Mouse (Mus musculus): ENCODE results near the gene Gm11027. TPM values are rescaled to one million over a fixed set of nuclear protein-coding genes. Genes with fewer than 3 reads are reported as not detected.
A peak's percentile ranks its signal among the peaks of the same experiment; 100 is the strongest.

Gm11027 gene
- polyA plus RNA-seq, 1 experiment from 2014 or later: not detected

- DNase-seq (ENCODE audit: low read depth, low spot score) (no peak), ATAC-seq (no peak)
- no peak for TF ChIP-seq CTCF (IDR thresholded peaks at IDR 0.05)
- in situ Hi-C loops (cut with MboI; ENCODE audit: low pct_unique_long_range_greater_than_20kb): no loop called here
- ChIA-PET CTCF (interaction anchor here (2.0 kb wide), 1 partner anchor 16 kb away, joined by 7 read pairs; the partner anchor contains the start of gene Wdr60), POLR2A (no interaction called here)
- H3K27me3 ChIP-seq: no peaks in the 10 kb centered on the region
These were observed 4.0 kb downstream of the Gm11027 start for GRCm38 (mm10) chr12:116279181-116279580.

GRCm38 (mm10) chr12:116280149-116280652 is 5.0 kb downstream of the Gm11027 start:
- peak; percentile 5 for ATAC-seq
- in situ Hi-C loops (cut with MboI; ENCODE audit: low pct_unique_long_range_greater_than_20kb): loop anchor here (5.0 kb wide), 1 partner anchor 127 kb away; the partner anchor contains the start of gene Ncapg2
- CTCF ChIA-PET: interaction anchor here (0.8 to 2.0 kb wide), 2 partner anchors 17 to 22 kb away, joined by 3 to 7 read pairs; partner anchors contain the start of gene Wdr60
- TF ChIP-seq CTCF (IDR thresholded peaks at IDR 0.05): no peak
- H3K27me3 ChIP-seq: no peaks in the 10 kb centered on the region
- DNase-seq (ENCODE audit: low read depth, low spot score): no peak
- POLR2A ChIA-PET: interaction anchor here (0.7 kb wide), 1 partner anchor 54 kb away, joined by 5 read pairs; no protein-coding TSS in a partner anchor

GRCm38 (mm10) chr12:116280653-116281364 is 5.6 kb downstream of the Gm11027 start, which contains the start of gene Esyt2:
TSS of gene Esyt2 (plus strand) at chr12:116281196.
- ATAC-seq: peak; percentile 89
- in situ Hi-C loops (cut with MboI; ENCODE audit: low pct_unique_long_range_greater_than_20kb): loop anchor here (5.0 kb wide), 1 partner anchor 126 kb away; the partner anchor contains the start of gene Ncapg2
- CTCF ChIA-PET: interaction anchor here (0.8 kb wide), 1 partner anchor 22 kb away, joined by 3 read pairs; no protein-coding TSS in a partner anchor

GRCm38 (mm10) chr12:116281427-116282281 is 6.5 kb downstream of the Gm11027 start:
- H3K27me3 ChIP-seq: no peaks in the 10 kb centered on the region
- DNase-seq (ENCODE audit: low read depth, low spot score) (no peak), ATAC-seq (peak; percentile 42)
- ChIA-PET POLR2A (no interaction called here), CTCF (no interaction called here)
- in situ Hi-C loops (cut with MboI; ENCODE audit: low pct_unique_long_range_greater_than_20kb): loop anchor here (5.0 kb wide), 1 partner anchor 126 kb away; the partner anchor contains the start of gene Ncapg2
- no peak for TF ChIP-seq CTCF (IDR thresholded peaks at IDR 0.05)

More at GRCm38 (mm10) chr12:116280653-116281364, 5.6 kb downstream of the Gm11027 start, which contains the start of gene Esyt2:
- POLR2A ChIA-PET: no interaction called here
- TF ChIP-seq CTCF (IDR thresholded peaks at IDR 0.05): no peak
- peak; percentile 95 for DNase-seq (ENCODE audit: low read depth, low spot score)
- no peaks in the 10 kb centered on the region for H3K27me3 ChIP-seq

GRCm38 (mm10) chr12:116282856-116283255 is 7.7 kb downstream of the Gm11027 start:
- ATAC-seq (no peak), DNase-seq (ENCODE audit: low read depth, low spot score) (no peak)
- ChIA-PET POLR2A (no interaction called here), CTCF (interaction anchor here (1.0 to 2.0 kb wide), 3 partner anchors 10 to 152 kb away, joined by 3 to 8 read pairs (median 3); no protein-coding TSS in a partner anchor)
- H3K27me3 ChIP-seq: no peaks in the 10 kb centered on the region
- no peak for TF ChIP-seq CTCF (IDR thresholded peaks at IDR 0.05)
- in situ Hi-C loops (cut with MboI; ENCODE audit: low pct_unique_long_range_greater_than_20kb): loop anchor here (5.0 kb wide), 1 partner anchor 124 kb away; the partner anchor contains the start of gene Ncapg2

GRCm38 (mm10) chr12:116283511-116283910 is 8.3 kb downstream of the Gm11027 start:
- POLR2A ChIA-PET: no interaction called here
- in situ Hi-C loops (cut with MboI; ENCODE audit: low pct_unique_long_range_greater_than_20kb): loop anchor here (5.0 kb wide), 1 partner anchor 124 kb away; the partner anchor contains the start of gene Ncapg2
- TF ChIP-seq CTCF (IDR thresholded peaks at IDR 0.05): no peak
- no peak for ATAC-seq
- CTCF ChIA-PET: interaction anchor here (0.8 to 2.0 kb wide), 3 partner anchors 10 to 151 kb away, joined by 3 to 8 read pairs (median 3); no protein-coding TSS in a partner anchor
- H3K27me3 ChIP-seq: no peaks in the 10 kb centered on the region
- no peak for DNase-seq (ENCODE audit: low read depth, low spot score)

- DNase-seq (ENCODE audit: low read depth, low spot score) (no peak), ATAC-seq (no peak)
- in situ Hi-C loops (cut with MboI; ENCODE audit: low pct_unique_long_range_greater_than_20kb): no loop called here
- TF ChIP-seq CTCF (IDR thresholded peaks at IDR 0.05): no peak
- H3K27me3 ChIP-seq: no peaks in the 10 kb centered on the region
- CTCF ChIA-PET: interaction anchor here (1.0 to 1.7 kb wide), 2 partner anchors 9 to 43 kb away, joined by 3 to 8 read pairs; no protein-coding TSS in a partner anchor
- POLR2A ChIA-PET: no interaction called here
These were observed 18.0 kb downstream of the Gm11027 start for GRCm38 (mm10) chr12:116293185-116293584.

DNA sequence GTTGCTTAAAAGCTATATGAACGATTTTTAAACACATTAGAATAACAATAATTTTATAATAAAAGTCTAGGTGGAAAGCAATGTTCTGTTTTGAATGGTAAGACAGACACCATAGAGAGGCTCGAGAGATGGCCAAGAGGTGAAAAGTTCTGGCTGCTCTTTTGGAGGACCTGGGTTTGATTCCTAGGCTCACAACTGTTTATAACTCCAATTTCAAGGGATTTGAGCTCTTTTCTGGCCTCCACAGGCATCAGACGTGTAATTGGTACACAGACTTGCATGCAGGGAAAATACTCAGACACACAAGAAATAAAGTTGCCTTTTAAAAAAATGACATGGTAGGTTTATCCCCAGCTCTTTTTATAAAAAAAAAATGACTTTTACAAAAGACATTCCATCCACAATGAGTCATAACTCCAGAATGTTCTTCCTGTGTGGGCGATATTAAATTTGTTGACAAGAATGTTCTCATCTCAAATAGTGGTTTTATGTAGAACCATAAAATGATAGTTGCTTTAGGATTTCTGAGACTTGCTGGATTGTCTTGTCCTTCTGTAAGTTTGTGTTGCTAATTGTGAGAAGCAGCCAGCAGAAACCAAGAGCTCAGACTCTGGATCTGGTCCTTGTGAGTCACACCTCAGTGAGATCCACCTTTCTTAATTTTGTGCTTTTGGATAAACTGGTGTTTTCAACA is 18.6 kb downstream of the Gm11027 start:
- ATAC-seq (peak; percentile 69), DNase-seq (ENCODE audit: low read depth, low spot score) (no peak)
- CTCF ChIA-PET: interaction anchor here (1.7 kb wide), 1 partner anchor 10 kb away, joined by 8 read pairs; no protein-coding TSS in a partner anchor
- TF ChIP-seq CTCF (IDR thresholded peaks at IDR 0.05): no peak
- H3K27me3 ChIP-seq: no peaks in the 10 kb centered on the region
- in situ Hi-C loops (cut with MboI; ENCODE audit: low pct_unique_long_range_greater_than_20kb): no loop called here
- POLR2A ChIA-PET: no interaction called here

- DNase-seq (ENCODE audit: low read depth, low spot score): no peak
- H3K27me3 ChIP-seq: no peaks in the 10 kb centered on the region
- ChIA-PET CTCF (interaction anchor here (1.2 to 1.7 kb wide), 3 partner anchors 14 to 25 kb away, joined by 3 to 5 read pairs (median 5); no protein-coding TSS in a partner anchor), POLR2A (no interaction called here)
- in situ Hi-C loops (cut with MboI; ENCODE audit: low pct_unique_long_range_greater_than_20kb): no loop called here
- no peak for ATAC-seq
- TF ChIP-seq CTCF (IDR thresholded peaks at IDR 0.05): no peak
These were observed 24.7 kb downstream of the Gm11027 start for GRCm38 (mm10) chr12:116299906-116300305.
